Mouse (Mus musculus) MEL (cell line): ENCODE measurements around the gene Atoh8. TPM values are rescaled to one million over a fixed set of nuclear protein-coding genes. Genes with fewer than 3 reads are reported as not detected.

Source experiments
- DNase-seq: peaks from one replicate; pipeline ENCODE4 v3.0.0; 2011; ENCODE audit warnings: low read depth, low spot score
- H3K27ac ChIP-seq: 2 replicates; pipeline ENCODE4 v1.5.1; 2012; ENCODE audit warnings: low read depth, mild to moderate bottlenecking, control low read depth, low read length, moderate library complexity; ENCODE audit not compliant: control insufficient read depth
- H3K27me3 ChIP-seq, 2 experiments: fragments of 150-350 bp in 1 of 2; sonication (generic) in 1 of 2; 2 replicates each; pipeline ENCODE4 v1.6.1; 2012; ENCODE audit warnings: low read length in 2 of 2, mild to moderate bottlenecking in 2 of 2, improper control_type of control experiment in 1 of 2, moderate library complexity in 1 of 2; ENCODE audit not compliant: insufficient read depth in 2 of 2, control insufficient read depth in 1 of 2
- H3K36me3 ChIP-seq, 2 experiments: 2 replicates each; pipeline ENCODE4 v1.6.1; 2012 to 2014; ENCODE audit warnings: low read length in 2 of 2, improper control_type of control experiment in 1 of 2, inconsistent platforms in 1 of 2, mild to moderate bottlenecking in 1 of 2; ENCODE audit not compliant: insufficient read depth in 2 of 2, control insufficient read depth in 1 of 2
- H3K4me1 ChIP-seq, 2 experiments: fragments of 150-350 bp in 1 of 2; sonication (generic) in 1 of 2; 2 replicates each; pipeline ENCODE4 v1.6.1; 2012; ENCODE audit warnings: low read length in 2 of 2, improper control_type of control experiment in 1 of 2, mild to moderate bottlenecking in 1 of 2; ENCODE audit not compliant: insufficient read depth in 2 of 2, control insufficient read depth in 1 of 2
- H3K4me3 ChIP-seq, 2 experiments: fragments of 150-350 bp in 1 of 2; sonication (generic) in 1 of 2; 2 replicates each; pipeline ENCODE4 v1.5.1; 2012; ENCODE audit warnings: low read depth in 2 of 2, low read length in 2 of 2, mild to moderate bottlenecking in 2 of 2, moderate library complexity in 2 of 2, control low read depth in 1 of 2, improper control_type of control experiment in 1 of 2; ENCODE audit not compliant: control insufficient read depth in 1 of 2, insufficient read depth in 1 of 2
- H3K79me2 ChIP-seq: 2 replicates; pipeline ENCODE4 v1.6.1; 2012; ENCODE audit warnings: mild to moderate bottlenecking, low read length, moderate library complexity; ENCODE audit not compliant: control insufficient read depth, poor library complexity, insufficient read depth
- H3K9ac ChIP-seq: 2 replicates; pipeline ENCODE4 v1.6.1; 2012; ENCODE audit warnings: low read depth, mild to moderate bottlenecking, control low read depth, low read length, moderate library complexity; ENCODE audit not compliant: control insufficient read depth, poor library complexity, severe bottlenecking
- H3K9me3 ChIP-seq: fragments of 150-350 bp; sonication (generic); replicated peaks from 2 replicates; pipeline ENCODE4 v1.6.1; 2012; ENCODE audit warnings: mild to moderate bottlenecking, low read length, improper control_type of control experiment, moderate library complexity; ENCODE audit not compliant: insufficient read depth
- CHD1 ChIP-seq: IDR thresholded peaks from 2 replicates; pipeline ENCODE4 v1.6.1; 2012; ENCODE audit warnings: low read depth, mild to moderate bottlenecking, inconsistent platforms, low read length, improper control_type of control experiment
- CTCF ChIP-seq, 3 experiments: IDR thresholded peaks in 2 of 3; conservative IDR thresholded peaks in 1 of 3; 2 replicates each; pipeline ENCODE4 v1.5.1; 2011 to 2012; ENCODE audit warnings: low read length in 3 of 3, low read depth in 2 of 3, mild to moderate bottlenecking in 2 of 3, improper control_type of control experiment in 1 of 3, inconsistent platforms in 1 of 3, mixed read lengths in 1 of 3, moderate library complexity in 1 of 3; ENCODE audit not compliant: control insufficient read depth in 1 of 3, insufficient read depth in 1 of 3, poor library complexity in 1 of 3, severe bottlenecking in 1 of 3
- E2F4 ChIP-seq: IDR thresholded peaks from 2 replicates; pipeline ENCODE4 v1.6.1; 2011; ENCODE audit warnings: low read depth, low read length, improper control_type of control experiment, borderline replicate concordance
- ELF1 ChIP-seq: IDR thresholded peaks from 2 replicates; pipeline ENCODE4 v1.6.1; 2014; ENCODE audit warnings: low read depth, mild to moderate bottlenecking, inconsistent platforms, low read length, improper control_type of control experiment, moderate library complexity
- EP300 ChIP-seq, 2 experiments: IDR thresholded peaks; 2 replicates each; pipeline ENCODE4 v1.6.1; 2011; ENCODE audit warnings: improper control_type of control experiment in 2 of 2, low read length in 2 of 2, low read depth in 1 of 2, mild to moderate bottlenecking in 1 of 2
- ETS1 ChIP-seq: IDR thresholded peaks from 2 replicates; pipeline ENCODE4 v1.6.1; 2012; ENCODE audit warnings: low read depth, mild to moderate bottlenecking, inconsistent platforms, low read length, improper control_type of control experiment, moderate library complexity
- GABPA ChIP-seq: IDR thresholded peaks from 2 replicates; pipeline ENCODE4 v1.6.1; 2012; ENCODE audit warnings: low read depth, mild to moderate bottlenecking, inconsistent platforms, low read length, improper control_type of control experiment, moderate library complexity
- GATA1 ChIP-seq: IDR thresholded peaks from 2 replicates; pipeline ENCODE4 v1.6.1; 2011; ENCODE audit warnings: low read depth, low read length, improper control_type of control experiment
- HCFC1 ChIP-seq: IDR thresholded peaks from 2 replicates; pipeline ENCODE4 v1.6.1; 2012; ENCODE audit warnings: low read depth, mild to moderate bottlenecking, inconsistent platforms, low read length, improper control_type of control experiment, moderate library complexity
- KAT2A ChIP-seq: conservative IDR thresholded peaks from 2 replicates; pipeline ENCODE4 v1.6.1; 2012; ENCODE audit warnings: low read depth, low read length, improper control_type of control experiment, inconsistent platforms
- MAFK ChIP-seq: IDR thresholded peaks from 2 replicates; pipeline ENCODE4 v1.6.1; 2011; ENCODE audit warnings: low read depth, mild to moderate bottlenecking, low read length, improper control_type of control experiment, borderline replicate concordance
- MAX ChIP-seq: IDR thresholded peaks from 2 replicates; pipeline ENCODE4 v1.6.1; 2011; ENCODE audit warnings: low read length, improper control_type of control experiment
- MAZ ChIP-seq: IDR thresholded peaks from 2 replicates; pipeline ENCODE4 v1.6.1; 2012; ENCODE audit warnings: low read depth, mild to moderate bottlenecking, inconsistent platforms, low read length, improper control_type of control experiment
- MEF2A ChIP-seq: IDR thresholded peaks from 2 replicates; pipeline ENCODE4 v1.6.1; 2014; ENCODE audit warnings: low read depth, mild to moderate bottlenecking, inconsistent platforms, low read length, improper control_type of control experiment; ENCODE audit not compliant: poor library complexity, insufficient replicate concordance, severe bottlenecking; ENCODE audit errors: extremely low read depth
- MXI1 ChIP-seq: IDR thresholded peaks from 2 replicates; pipeline ENCODE4 v1.6.1; 2011; ENCODE audit warnings: mild to moderate bottlenecking, low read depth, low read length, improper control_type of control experiment
- MYB ChIP-seq: IDR thresholded peaks from 2 replicates; pipeline ENCODE4 v1.6.1; 2011; ENCODE audit warnings: mild to moderate bottlenecking, low read depth, low read length, improper control_type of control experiment
- MYC ChIP-seq: IDR thresholded peaks from 2 replicates; pipeline ENCODE4 v1.6.1; 2011; ENCODE audit warnings: low read depth, mild to moderate bottlenecking, low read length, improper control_type of control experiment, moderate library complexity
- NELFE ChIP-seq: IDR thresholded peaks from 2 replicates; pipeline ENCODE4 v1.6.1; 2011; ENCODE audit warnings: low read depth, low read length, improper control_type of control experiment
- POLR2A ChIP-seq, 2 experiments: IDR thresholded peaks; 2 replicates each; pipeline ENCODE4 v1.6.1; 2011 to 2012; ENCODE audit warnings: low read length in 2 of 2, mild to moderate bottlenecking in 2 of 2, control low read depth in 1 of 2, improper control_type of control experiment in 1 of 2, low read depth in 1 of 2, moderate library complexity in 1 of 2; ENCODE audit not compliant: control insufficient read depth in 1 of 2, insufficient read depth in 1 of 2, poor library complexity in 1 of 2
- POLR2AphosphoS2 ChIP-seq: IDR thresholded peaks from 2 replicates; pipeline ENCODE4 v1.6.1; 2011; ENCODE audit warnings: low read length, improper control_type of control experiment
- RAD21 ChIP-seq: IDR thresholded peaks from 2 replicates; pipeline ENCODE4 v1.6.1; 2011; ENCODE audit warnings: mild to moderate bottlenecking, low read depth, low read length, improper control_type of control experiment
- SIN3A ChIP-seq: IDR thresholded peaks from 2 replicates; pipeline ENCODE4 v1.6.1; 2012; ENCODE audit warnings: low read length, improper control_type of control experiment, inconsistent platforms
- TAL1 ChIP-seq: IDR thresholded peaks from 2 replicates; pipeline ENCODE4 v1.6.1; 2012; ENCODE audit warnings: mild to moderate bottlenecking, inconsistent platforms, low read length, moderate library complexity, mixed read lengths
- TBP ChIP-seq: IDR thresholded peaks from 2 replicates; pipeline ENCODE4 v1.8.0; 2011; ENCODE audit warnings: low read depth, low read length, improper control_type of control experiment
- TCF12 ChIP-seq: IDR thresholded peaks from 2 replicates; pipeline ENCODE4 v1.6.1; 2014; ENCODE audit warnings: low read depth, mild to moderate bottlenecking, inconsistent platforms, low read length, improper control_type of control experiment, moderate library complexity
- USF2 ChIP-seq, 2 experiments: IDR thresholded peaks; 2 replicates each; pipeline ENCODE4 v1.6.1; 2011 to 2012; ENCODE audit warnings: improper control_type of control experiment in 2 of 2, low read length in 2 of 2, borderline replicate concordance in 1 of 2, inconsistent platforms in 1 of 2, low read depth in 1 of 2, mild to moderate bottlenecking in 1 of 2; ENCODE audit not compliant: insufficient read depth in 1 of 2
- ZC3H11A ChIP-seq: IDR thresholded peaks from 2 replicates; pipeline ENCODE4 v1.6.1; 2012; ENCODE audit warnings: low read depth, mild to moderate bottlenecking, inconsistent platforms, low read length, improper control_type of control experiment
- ZKSCAN1 ChIP-seq: IDR thresholded peaks from 2 replicates; pipeline ENCODE4 v1.6.1; 2012; ENCODE audit warnings: low read depth, mild to moderate bottlenecking, inconsistent platforms, low read length, improper control_type of control experiment, moderate library complexity
- ZMIZ1 ChIP-seq: IDR thresholded peaks from 2 replicates; pipeline ENCODE4 v1.6.1; 2012; ENCODE audit warnings: low read depth, mild to moderate bottlenecking, inconsistent platforms, low read length, improper control_type of control experiment, moderate library complexity
- polyA plus RNA-seq, 2 experiments: library from polyadenylated mRNA; stranded (reverse) in 1 of 2; unstranded in 1 of 2; fragments of >175 nt in 1 of 2; fragments of >200 nt in 1 of 2; gene quantifications; 2 replicates each; pipeline versions ENCODE4 v1.2.1 to v1.2.4; 2012; ENCODE audit warnings: low replicate concordance in 2 of 2, low read depth in 1 of 2; ENCODE audit not compliant: insufficient read length in 2 of 2, insufficient read depth in 1 of 2, missing spikeins in 1 of 2
- total RNA-seq: library from RNA; depleted of rRNA; stranded (reverse); fragments of 300-350 nt; gene quantifications from 2 replicates; pipeline ENCODE4 v1.2.3, GENCODE M21; 2012

Gene Atoh8
- total and polyA plus RNA-seq, 3 experiments: not detected

DNA sequence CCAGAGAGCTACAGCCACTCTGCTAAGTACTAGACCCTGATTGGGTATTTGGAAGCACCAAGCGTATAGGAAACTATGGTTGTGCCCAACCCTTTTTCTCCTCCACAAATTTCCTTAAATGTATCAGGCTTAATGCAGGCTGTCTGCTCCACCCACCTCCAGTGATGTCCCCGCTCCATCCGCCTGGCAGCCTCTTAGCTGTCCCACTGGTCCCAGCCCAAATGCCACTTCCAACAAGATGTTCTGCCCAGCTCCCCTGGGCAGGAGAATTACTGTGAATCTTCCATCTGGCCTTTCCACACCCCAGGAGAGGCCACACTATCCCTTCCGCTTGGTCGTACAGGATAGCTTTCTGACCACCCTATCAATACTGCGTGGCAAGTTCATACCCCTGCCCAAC lies 12.5 kb downstream of the Atoh8 start:
- no peaks in the 10 kb centered on the region for H3K36me3 ChIP-seq
- peaks cover 18 to 27% of the 10 kb centered on the region in 2 experiments for H3K27me3 ChIP-seq
- H3K9ac ChIP-seq: no peak overlapping the region
- H3K9me3 ChIP-seq: no peaks in the 10 kb centered on the region
- no peak for TF ChIP-seq MYC
- TF ChIP-seq MEF2A: no peak
- TF ChIP-seq GATA1: no peak
- TF ChIP-seq MYB: no peak
- no peak for TF ChIP-seq ZMIZ1
- no peak for TF ChIP-seq MXI1
- TF ChIP-seq POLR2AphosphoS2: no peak
- no peak for TF ChIP-seq TBP
- TF ChIP-seq E2F4: no peak
- TF ChIP-seq TAL1: no peak
- no peak for TF ChIP-seq MAZ
- no peak for TF ChIP-seq KAT2A
- TF ChIP-seq TCF12: no peak
- no peak for TF ChIP-seq CHD1
- no peak for TF ChIP-seq ZKSCAN1
- no peak for TF ChIP-seq ZC3H11A
- TF ChIP-seq MAX: no peak
- no peak for TF ChIP-seq EP300 (IDR thresholded peaks at IDR 0.05; ENCODE audit: low read depth in 1 of 2, low read length in 2 of 2)
- TF ChIP-seq GABPA: no peak
- H3K4me3 ChIP-seq: no peak overlapping the region
- H3K79me2 ChIP-seq: no peaks in the 10 kb centered on the region
- no peak overlapping the region for H3K27ac ChIP-seq
- no peaks in the 10 kb centered on the region for H3K4me1 ChIP-seq
- no peak for DNase-seq

DNA sequence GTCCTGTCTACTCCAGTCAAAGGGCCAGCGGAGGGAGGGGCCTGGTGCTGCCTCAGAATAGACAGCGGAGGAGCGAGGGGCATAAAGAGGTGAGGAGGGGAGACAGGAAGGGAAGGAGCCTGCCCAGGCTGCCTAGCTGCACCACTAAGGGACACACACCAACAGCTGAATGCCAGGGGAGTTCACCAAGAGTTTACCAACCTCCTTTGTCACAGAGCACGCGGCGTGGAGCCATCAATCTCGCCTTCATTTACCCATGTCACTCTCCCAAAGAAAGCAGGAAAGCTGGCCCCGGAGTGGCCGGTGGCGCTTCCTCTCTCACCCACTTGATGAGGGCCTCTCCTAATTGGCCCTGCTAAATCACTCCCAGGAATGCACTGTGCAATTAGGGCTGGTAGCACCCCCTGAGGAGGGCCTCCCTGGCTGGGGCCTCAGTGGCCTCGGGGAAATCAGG lies 13.1 kb downstream of the Atoh8 start:
- Histone ChIP-seq H3K9ac (no peak overlapping the region), H3K79me2 (no peaks in the 10 kb centered on the region), H3K9me3 (no peaks in the 10 kb centered on the region), H3K27ac (no peak overlapping the region), H3K4me1 (peaks cover 0 to 2% of the 10 kb centered on the region in 2 experiments; a peak in 1 of 4 replicates), H3K36me3 (no peaks in the 10 kb centered on the region; a peak in 1 of 4 replicates), H3K4me3 (no peak overlapping the region), H3K27me3 (peaks cover 18 to 27% of the 10 kb centered on the region in 2 experiments)
- DNase-seq: no peak
- TF ChIP-seq MYB: no peak
- TF ChIP-seq CTCF (IDR thresholded peaks at IDR 0.05 in 2 of 3, conservative IDR thresholded peaks at IDR 0.05 in 1 of 3; ENCODE audit: control insufficient read depth in 1 of 3, insufficient read depth in 1 of 3, low read depth in 2 of 3, low read length in 3 of 3, poor library complexity in 1 of 3, severe bottlenecking in 1 of 3): no peak
- TF ChIP-seq POLR2AphosphoS2: no peak
- no peak for TF ChIP-seq RAD21
- no peak for TF ChIP-seq MEF2A
- TF ChIP-seq NELFE: no peak
- TF ChIP-seq CHD1: no peak
- TF ChIP-seq POLR2A (IDR thresholded peaks at IDR 0.05; ENCODE audit: control insufficient read depth in 1 of 2, insufficient read depth in 1 of 2, low read depth in 1 of 2, low read length in 2 of 2, poor library complexity in 1 of 2): no peak
- TF ChIP-seq ELF1: no peak
- TF ChIP-seq TCF12: no peak
- no peak for TF ChIP-seq USF2 (IDR thresholded peaks at IDR 0.05; ENCODE audit: borderline replicate concordance in 1 of 2, insufficient read depth in 1 of 2, low read depth in 1 of 2, low read length in 2 of 2)
- no peak for TF ChIP-seq ETS1
- TF ChIP-seq MAFK: no peak
- TF ChIP-seq TAL1: no peak
- TF ChIP-seq MXI1: no peak
- TF ChIP-seq HCFC1: no peak
- no peak for TF ChIP-seq SIN3A
- TF ChIP-seq ZMIZ1: no peak
